Mouse (Mus musculus) left cerebral cortex, postnatal 14 days (tissue): ENCODE results near the gene Kcnn3. TPM values are rescaled to one million over a fixed set of nuclear protein-coding genes. Genes with fewer than 3 reads are reported as not detected.

ENCODE experiments used
- DNase-seq, 2 experiments: peaks; one replicate each; pipeline ENCODE4 v3.0.0; 2021 to 2022; ENCODE audit warnings: low spot score in 2 of 2, mixed read lengths in 1 of 2
- intact Hi-C: fragments of 180-260 bp; cut with DNase I; formaldehyde crosslinking; loops from one replicate; pipeline ENCODE4 v1.15.1; 2025
- total RNA-seq, 2 experiments: library from RNA; stranded (reverse); gene quantifications; 2 replicates each; pipeline ENCODE4 v1.2.3; 2021

Gene Kcnn3
- total RNA-seq, 2 experiments from 2014 or later: 21.7 to 22.3 TPM

- no peak for DNase-seq
- intact Hi-C loops: loop anchor here (10.0 kb wide), 1 partner anchor 343 kb away; no protein-coding TSS in a partner anchor
Measured at GRCm38 (mm10) chr3:89512225-89512624, 7.7 kb upstream of the Kcnn3 start.

- intact Hi-C loops: loop anchor here (10.0 kb wide), 1 partner anchor 339 kb away; no protein-coding TSS in a partner anchor
- DNase-seq: no peak
Measured at GRCm38 (mm10) chr3:89515444-89515843, 4.5 kb upstream of the Kcnn3 start.

GRCm38 (mm10) chr3:89516321-89516720 is 3.6 kb upstream of the Kcnn3 start:
- intact Hi-C loops: loop anchor here (10.0 kb wide), 1 partner anchor 338 kb away; no protein-coding TSS in a partner anchor
- no peak for DNase-seq

- intact Hi-C loops: loop anchor here (5.0 kb wide), 1 partner anchor 86 kb away; no protein-coding TSS in a partner anchor
- peak; percentile 39 to 44 for DNase-seq
Measured at GRCm38 (mm10) chr3:89520618-89521502, 896 bp downstream of the Kcnn3 start.

- intact Hi-C loops: loop anchor here (5.0 kb wide), 1 partner anchor 86 kb away; no protein-coding TSS in a partner anchor
- DNase-seq: no peak
Measured at GRCm38 (mm10) chr3:89521503-89521854, 1.5 kb downstream of the Kcnn3 start.

GRCm38 (mm10) chr3:89522450-89523128 is 2.6 kb downstream of the Kcnn3 start:
- peak; percentile 22 to 43 for DNase-seq
- intact Hi-C loops: loop anchor here (5.0 kb wide), 1 partner anchor 85 kb away; no protein-coding TSS in a partner anchor

GRCm38 (mm10) chr3:89526298-89527090 is 6.5 kb downstream of the Kcnn3 start:
- DNase-seq: no peak
- intact Hi-C loops: no loop called here

- intact Hi-C loops: no loop called here
- DNase-seq: no peak
Measured at GRCm38 (mm10) chr3:89529796-89530195, 9.8 kb downstream of the Kcnn3 start.

GRCm38 (mm10) chr3:89534566-89535097 is 14.7 kb downstream of the Kcnn3 start:
- intact Hi-C loops: no loop called here
- no peak for DNase-seq

- DNase-seq: no peak
- intact Hi-C loops: no loop called here
Measured at GRCm38 (mm10) chr3:89535147-89535546, 15.2 kb downstream of the Kcnn3 start.

- intact Hi-C loops: no loop called here
- DNase-seq: no peak
Measured at GRCm38 (mm10) chr3:89539036-89539739, 19.2 kb downstream of the Kcnn3 start.

GRCm38 (mm10) chr3:89539740-89540370 is 19.9 kb downstream of the Kcnn3 start:
- intact Hi-C loops: no loop called here
- DNase-seq: peak; percentile 44 to 64

- DNase-seq: no peak
- intact Hi-C loops: no loop called here
Measured at GRCm38 (mm10) chr3:89540371-89540743, 20.4 kb downstream of the Kcnn3 start.

GRCm38 (mm10) chr3:89546951-89547350 is 27.0 kb downstream of the Kcnn3 start:
- intact Hi-C loops: no loop called here
- DNase-seq: peak; percentile 53 to 64

GRCm38 (mm10) chr3:89548805-89549204 is 28.8 kb downstream of the Kcnn3 start:
- no peak for DNase-seq
- intact Hi-C loops: no loop called here

- DNase-seq: no peak
- intact Hi-C loops: no loop called here
Measured at GRCm38 (mm10) chr3:89549488-89549887, 29.5 kb downstream of the Kcnn3 start.

- intact Hi-C loops: no loop called here
- no peak for DNase-seq
Measured at GRCm38 (mm10) chr3:89551880-89552279, 31.9 kb downstream of the Kcnn3 start.

- intact Hi-C loops: no loop called here
- no peak for DNase-seq
Measured at GRCm38 (mm10) chr3:89553432-89553831, 33.5 kb downstream of the Kcnn3 start.
